Mouse (Mus musculus) embryonic fibroblast, embryonic 13.5 days (primary cell): ENCODE data around the gene Ankib1. TPM values are rescaled to one million over a fixed set of nuclear protein-coding genes. Genes with fewer than 3 reads are reported as not detected.
"Not testable (repeated sequence)": the region's sequence is repeated elsewhere in the genome, so short reads cannot be mapped to it uniquely, and the experiment has no call there.

Experiments used
- H3K27ac ChIP-seq: 2 replicates; pipeline ENCODE4 v1.5.1; 2012; ENCODE audit warnings: low read length, control low read depth, inconsistent platforms; ENCODE audit not compliant: insufficient read depth
- H3K4me1 ChIP-seq: 2 replicates; pipeline ENCODE4 v1.6.1; 2011; ENCODE audit warnings: low read length; ENCODE audit not compliant: control insufficient read depth, insufficient read depth
- H3K4me3 ChIP-seq: 2 replicates; pipeline ENCODE4 v1.5.1; 2011; ENCODE audit warnings: mild to moderate bottlenecking, control low read depth, low read length; ENCODE audit not compliant: insufficient read depth
- CTCF ChIP-seq: IDR thresholded peaks from 2 replicates; pipeline ENCODE4 v1.5.1; 2011; ENCODE audit warnings: mild to moderate bottlenecking, control low read depth, low read length, moderate library complexity, borderline replicate concordance; ENCODE audit not compliant: insufficient read depth
- POLR2A ChIP-seq: IDR thresholded peaks from 2 replicates; pipeline ENCODE4 v1.6.1; 2011; ENCODE audit warnings: low read depth, mild to moderate bottlenecking, control low read depth, low read length, moderate library complexity
- polyA plus RNA-seq: library from polyadenylated mRNA; stranded (reverse); fragments of >200 nt; gene quantifications from 2 replicates; pipeline ENCODE4 v1.2.4, GENCODE M21; 2011; ENCODE audit warnings: low read depth; ENCODE audit not compliant: missing spikeins, insufficient read length

The Ankib1 gene
- polyA plus RNA-seq, 1 experiment = 52.0 TPM

GRCm38 (mm10) chr5:3688298-3688697 lies 114.4 kb downstream of the Ankib1 start:
- TF ChIP-seq CTCF (no peak), POLR2A (no peak)
- no peak overlapping the region for H3K4me3 ChIP-seq
- H3K4me1 ChIP-seq = no peaks in the 10 kb centered on the region
- H3K27ac ChIP-seq = no peak overlapping the region

DNA sequence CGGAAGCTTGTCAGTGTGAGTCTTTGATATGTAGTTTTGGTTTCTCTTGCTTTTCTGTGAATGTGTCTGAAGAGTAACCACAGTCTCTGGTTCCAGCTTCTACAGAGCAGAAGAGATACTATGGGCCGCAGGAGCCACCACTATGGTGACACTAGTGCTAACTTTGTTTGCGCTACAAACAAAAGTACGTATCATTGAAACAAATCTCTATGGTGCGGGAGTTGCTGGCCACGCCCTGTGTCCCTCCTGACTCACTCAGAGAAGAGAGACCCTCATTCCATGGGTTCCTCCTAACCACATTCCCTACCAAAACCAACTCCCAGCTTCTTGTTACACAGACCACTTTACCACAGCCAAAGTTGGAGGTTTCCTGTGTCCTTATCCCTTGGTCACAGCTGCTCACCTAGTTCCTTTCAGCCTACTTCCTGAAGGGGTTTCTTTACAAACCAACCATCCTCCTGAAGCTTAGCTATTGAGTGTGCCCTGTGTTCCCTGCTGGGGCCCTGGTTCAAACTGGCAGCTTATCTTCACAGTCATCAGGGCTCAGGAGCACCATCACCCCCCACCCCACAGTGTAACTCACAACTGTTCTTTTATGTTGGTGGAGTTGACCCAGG lies 132.7 kb downstream of the Ankib1 start:
- no peak for TF ChIP-seq CTCF
- TF ChIP-seq POLR2A = no peak
- no peaks in the 10 kb centered on the region for H3K4me1 ChIP-seq
- H3K27ac ChIP-seq = no peak overlapping the region
- no peak overlapping the region for H3K4me3 ChIP-seq

- Histone ChIP-seq H3K4me1 (no peaks in the 10 kb centered on the region), H3K27ac (no peak overlapping the region), H3K4me3 (no peak overlapping the region)
- TF ChIP-seq CTCF (no peak), POLR2A (no peak)
These were observed 136.1 kb downstream of the Ankib1 start for GRCm38 (mm10) chr5:3666585-3666984.

- TF ChIP-seq POLR2A = no peak
- no peak for TF ChIP-seq CTCF
- H3K4me3 ChIP-seq = no peak overlapping the region
These were observed 137.5 kb downstream of the Ankib1 start for GRCm38 (mm10) chr5:3665225-3665624.

DNA sequence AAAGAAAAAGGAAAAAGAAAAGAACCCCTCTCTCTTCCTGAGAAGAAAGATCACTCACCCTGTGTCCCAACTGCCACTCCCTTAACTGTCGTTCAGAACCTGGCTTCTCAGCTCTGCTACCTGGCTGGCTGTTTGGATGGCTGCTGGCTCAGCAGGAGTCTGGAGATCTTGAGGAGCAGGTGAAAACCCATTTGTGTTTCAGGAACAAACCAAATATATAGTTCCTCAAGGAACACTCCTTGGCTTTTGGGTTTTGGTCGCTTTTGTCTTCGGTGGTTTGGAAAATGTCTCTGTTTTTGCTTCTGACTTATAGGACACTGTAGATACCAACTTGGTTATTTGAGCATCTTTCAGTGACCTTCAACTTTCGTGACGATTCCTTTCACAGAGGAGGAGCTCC lies 145.6 kb downstream of the Ankib1 start, which contains the start of gene Gatad1:
Gene Gatad1, minus strand, starts transcription at position 101 of the 400 bp plus-strand sequence.
- Histone ChIP-seq H3K4me3 (no peak within 1 kb of the TSS), H3K27ac (no peak within 1 kb of the TSS), H3K4me1 (no peaks in the 10 kb centered on the region)
- no peak for TF ChIP-seq CTCF
- TF ChIP-seq POLR2A = no peak

More at GRCm38 (mm10) chr5:3665225-3665624, 137.5 kb downstream of the Ankib1 start:
- no peaks in the 10 kb centered on the region for H3K4me1 ChIP-seq
- H3K27ac ChIP-seq = no peak overlapping the region

- TF ChIP-seq CTCF (no peak), POLR2A (no peak)
- H3K4me3 ChIP-seq = no peak overlapping the region
- no peaks in the 10 kb centered on the region for H3K4me1 ChIP-seq
These were observed 148.9 kb downstream of the Ankib1 start for GRCm38 (mm10) chr5:3653801-3654200.

DNA sequence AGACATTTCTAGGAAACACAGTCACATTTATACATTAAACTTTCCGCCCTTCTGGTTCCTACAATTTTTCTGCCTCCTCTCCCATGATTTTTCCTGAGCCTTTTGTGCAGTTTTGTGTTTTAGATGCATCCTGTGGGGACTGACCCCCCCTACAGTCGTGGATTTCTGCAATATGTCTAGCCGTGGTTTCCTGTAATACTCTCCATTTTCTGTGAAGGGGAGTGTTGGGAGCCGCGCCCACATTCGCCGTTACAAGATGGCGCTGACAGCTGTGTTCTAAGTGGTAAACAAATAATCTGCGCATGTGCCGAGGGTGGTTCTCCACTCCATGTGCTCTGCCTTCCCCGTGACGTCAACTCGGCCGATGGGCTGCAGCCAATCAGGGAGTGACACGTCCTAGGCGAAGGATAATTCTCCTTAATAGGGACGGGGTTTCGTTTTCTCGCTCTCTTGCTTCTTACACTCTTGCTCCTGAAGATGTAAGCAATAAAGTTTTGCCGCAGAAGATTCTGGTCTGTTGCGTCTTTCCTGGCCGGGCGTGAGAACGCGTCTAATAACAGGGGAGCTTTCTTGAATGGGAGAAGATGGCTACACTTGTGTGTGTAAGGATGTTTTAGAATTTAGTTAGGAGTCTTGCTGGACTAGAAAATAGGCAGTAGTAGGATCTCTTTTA lies 149.7 kb downstream of the Ankib1 start:
- not testable (repeated sequence) for H3K4me3 ChIP-seq, H3K27ac ChIP-seq

More at GRCm38 (mm10) chr5:3653801-3654200, 148.9 kb downstream of the Ankib1 start:
- no peak overlapping the region for H3K27ac ChIP-seq

GRCm38 (mm10) chr5:3651621-3652020 lies 151.1 kb downstream of the Ankib1 start:
- Histone ChIP-seq H3K4me1 (no peaks in the 10 kb centered on the region), H3K27ac (no peak overlapping the region), H3K4me3 (no peak overlapping the region)
- TF ChIP-seq CTCF (no peak), POLR2A (no peak)

More for the DNA sequence above, 149.7 kb downstream of the Ankib1 start:
- H3K4me1 ChIP-seq = not testable (repeated sequence)

- H3K4me1 ChIP-seq = no peaks in the 10 kb centered on the region
- no peak for TF ChIP-seq CTCF
- no peak for TF ChIP-seq POLR2A
- no peak within 1 kb of the TSS for H3K27ac ChIP-seq
- no peak within 1 kb of the TSS for H3K4me3 ChIP-seq
These were observed 151.8 kb downstream of the Ankib1 start, which contains the start of gene Tmbim7 for GRCm38 (mm10) chr5:3650881-3651280. Gene Tmbim7, plus strand, starts transcription at chr5:3651181.

DNA sequence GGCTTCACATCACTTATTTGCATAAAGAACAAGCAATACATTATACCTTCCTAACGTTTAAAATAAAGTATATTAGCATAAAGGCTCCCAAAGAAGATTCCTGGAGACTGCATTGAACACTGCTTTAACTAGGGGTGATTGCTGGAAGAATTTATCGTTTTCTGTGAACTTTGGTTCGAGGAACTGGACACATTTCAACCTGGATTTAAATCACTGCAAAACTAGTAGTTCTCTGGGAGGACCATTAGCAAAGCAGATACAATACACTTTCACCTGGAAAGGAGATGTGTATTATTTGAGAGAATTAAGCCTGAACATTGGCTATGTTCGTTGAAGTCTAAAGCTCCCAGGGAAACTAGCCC lies 153.9 kb downstream of the Ankib1 start:
- no peak for TF ChIP-seq CTCF
- H3K4me1 ChIP-seq = no peaks in the 10 kb centered on the region
- H3K27ac ChIP-seq = no peak overlapping the region
- H3K4me3 ChIP-seq = no peak overlapping the region
